Mouse (Mus musculus): ENCODE results near the gene Sash1. TPM values are rescaled to one million over a fixed set of nuclear protein-coding genes. Genes with fewer than 3 reads are reported as not detected.

Gene Sash1
- polyA plus RNA-seq, 1 experiment from 2014 or later = 2.8 TPM

- no peak for ATAC-seq
- no peaks in the 10 kb centered on the region for H3K27me3 ChIP-seq (replicated peaks; ENCODE audit: control insufficient read depth, insufficient read depth, low read length)
- no peak overlapping the region for H3K27ac ChIP-seq (ENCODE audit: low read depth, low read length)
- no peak overlapping the region for H3K9ac ChIP-seq (ENCODE audit: low read depth, low read length)
- no peak overlapping the region for H3K4me3 ChIP-seq (ENCODE audit: low read depth, low read length)
- H3K9me3 ChIP-seq (ENCODE audit: control insufficient read depth) = no peaks in the 10 kb centered on the region
- TF ChIP-seq CTCF (IDR thresholded peaks at IDR 0.05; ENCODE audit: low read depth) = no peak
- 80% methylated on average over 12 of the region's 12 CpGs for WGBS
- H3K36me3 ChIP-seq (ENCODE audit: control insufficient read depth, insufficient read depth) = no peaks in the 10 kb centered on the region; the same call in 1 of the 2 replicates
- H3K4me1 ChIP-seq (replicated peaks; ENCODE audit: control insufficient read depth, insufficient read depth, low read length) = peaks cover 5% of the 10 kb centered on the region; the same call in 1 of the 2 replicates
- no peak overlapping the region for H3K4me2 ChIP-seq (replicated peaks; ENCODE audit: low read depth)
Measured at GRCm38 (mm10) chr10:8801719-8802347, 84.0 kb downstream of the Sash1 start.

DNA sequence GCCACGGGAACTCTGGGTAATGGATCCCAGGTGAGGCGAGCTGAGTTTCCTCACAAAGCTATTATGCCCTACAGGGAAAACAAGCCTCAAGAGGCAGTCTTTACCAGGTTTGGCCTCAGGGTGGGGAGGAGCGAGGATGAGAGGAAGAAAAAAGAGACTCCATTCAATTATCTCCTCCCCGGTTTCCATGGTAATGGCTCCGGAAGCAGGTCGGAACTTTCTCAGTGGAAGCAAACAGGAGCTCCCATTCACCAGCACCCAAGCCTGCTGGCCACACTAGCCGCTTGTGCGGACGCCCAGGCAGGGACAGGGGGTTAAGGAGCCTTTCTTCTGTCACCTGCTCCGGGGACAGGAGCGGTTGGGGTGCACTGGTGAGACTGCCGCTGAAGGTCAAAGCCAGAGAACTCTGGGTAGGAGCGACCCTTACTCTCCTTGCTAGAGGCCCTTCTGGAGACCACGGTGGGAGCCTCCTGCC is 84.7 kb downstream of the Sash1 start:
- no peak for TF ChIP-seq CTCF (IDR thresholded peaks at IDR 0.05; ENCODE audit: low read depth)
- H3K4me1 ChIP-seq (replicated peaks; ENCODE audit: control insufficient read depth, insufficient read depth, low read length) = 0 out of 2 replicates have a peak, but pooled peaks cover 5% of the 10 kb centered on the region
- H3K4me3 ChIP-seq (ENCODE audit: low read depth, low read length) = no peak overlapping the region
- no peak overlapping the region for H3K4me2 ChIP-seq (replicated peaks; ENCODE audit: low read depth)
- no peaks in the 10 kb centered on the region for H3K27me3 ChIP-seq (replicated peaks; ENCODE audit: control insufficient read depth, insufficient read depth, low read length)
- H3K27ac ChIP-seq (ENCODE audit: low read depth, low read length) = no peak overlapping the region
- no peaks in the 10 kb centered on the region for H3K9me3 ChIP-seq (ENCODE audit: control insufficient read depth)
- no peaks in the 10 kb centered on the region; the same call in 1 of the 2 replicates for H3K36me3 ChIP-seq (ENCODE audit: control insufficient read depth, insufficient read depth)
- H3K9ac ChIP-seq (ENCODE audit: low read depth, low read length) = no peak overlapping the region
- ATAC-seq = no peak; the same call in 1 of the 2 replicates
- 56% methylated on average over 14 of the region's 14 CpGs for WGBS

DNA sequence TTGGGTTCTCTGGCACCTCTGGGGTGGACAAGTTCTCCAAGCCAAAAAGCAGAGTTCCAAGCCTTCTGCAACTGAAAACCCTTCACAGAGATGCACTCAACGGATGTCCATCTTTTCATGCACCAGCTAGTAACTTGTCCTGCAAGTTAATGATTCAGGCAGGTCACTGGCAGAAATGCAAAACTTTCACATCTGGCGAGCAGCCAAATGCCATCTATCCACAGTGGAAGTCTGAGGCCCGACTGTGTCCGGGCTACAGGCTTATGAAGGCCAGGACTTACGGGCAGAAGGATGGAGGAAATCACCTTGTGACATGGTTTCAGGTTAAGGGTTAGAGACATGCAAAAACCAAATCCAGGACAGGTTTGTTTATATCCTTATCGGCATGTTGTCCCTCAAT is 88.0 kb downstream of the Sash1 start:
- Histone ChIP-seq H3K4me1 (replicated peaks; ENCODE audit: control insufficient read depth, insufficient read depth, low read length) (no peaks in the 10 kb centered on the region), H3K36me3 (ENCODE audit: control insufficient read depth, insufficient read depth) (no peaks in the 10 kb centered on the region; the same call in 1 of the 2 replicates), H3K9ac (ENCODE audit: low read depth, low read length) (no peak overlapping the region), H3K27me3 (replicated peaks; ENCODE audit: control insufficient read depth, insufficient read depth, low read length) (no peaks in the 10 kb centered on the region), H3K4me3 (ENCODE audit: low read depth, low read length) (no peak overlapping the region), H3K27ac (ENCODE audit: low read depth, low read length) (no peak overlapping the region), H3K4me2 (replicated peaks; ENCODE audit: low read depth) (no peak overlapping the region), H3K9me3 (ENCODE audit: control insufficient read depth) (no peaks in the 10 kb centered on the region)
- no peak for ATAC-seq
- 47% methylated on average over 6 of the region's 6 CpGs for WGBS
- TF ChIP-seq CTCF (IDR thresholded peaks at IDR 0.05; ENCODE audit: low read depth) = no peak

GRCm38 (mm10) chr10:8795336-8795735 is 90.5 kb downstream of the Sash1 start:
- no peak overlapping the region for H3K27ac ChIP-seq (ENCODE audit: low read depth, low read length)
- TF ChIP-seq CTCF (IDR thresholded peaks at IDR 0.05; ENCODE audit: low read depth) = peak; percentile 91
- no peak overlapping the region for H3K9ac ChIP-seq (ENCODE audit: low read depth, low read length)
- H3K4me1 ChIP-seq (replicated peaks; ENCODE audit: control insufficient read depth, insufficient read depth, low read length) = no peaks in the 10 kb centered on the region
- H3K4me2 ChIP-seq (replicated peaks; ENCODE audit: low read depth) = no peak overlapping the region
- no peaks in the 10 kb centered on the region; the same call in 1 of the 2 replicates for H3K36me3 ChIP-seq (ENCODE audit: control insufficient read depth, insufficient read depth)
- no peaks in the 10 kb centered on the region for H3K9me3 ChIP-seq (ENCODE audit: control insufficient read depth)
- peak; percentile 61; the same call in 1 of the 2 replicates for ATAC-seq
- H3K4me3 ChIP-seq (ENCODE audit: low read depth, low read length) = no peak overlapping the region
- WGBS = 28% methylated on average over 7 of the region's 7 CpGs
- no peaks in the 10 kb centered on the region for H3K27me3 ChIP-seq (replicated peaks; ENCODE audit: control insufficient read depth, insufficient read depth, low read length)

DNA sequence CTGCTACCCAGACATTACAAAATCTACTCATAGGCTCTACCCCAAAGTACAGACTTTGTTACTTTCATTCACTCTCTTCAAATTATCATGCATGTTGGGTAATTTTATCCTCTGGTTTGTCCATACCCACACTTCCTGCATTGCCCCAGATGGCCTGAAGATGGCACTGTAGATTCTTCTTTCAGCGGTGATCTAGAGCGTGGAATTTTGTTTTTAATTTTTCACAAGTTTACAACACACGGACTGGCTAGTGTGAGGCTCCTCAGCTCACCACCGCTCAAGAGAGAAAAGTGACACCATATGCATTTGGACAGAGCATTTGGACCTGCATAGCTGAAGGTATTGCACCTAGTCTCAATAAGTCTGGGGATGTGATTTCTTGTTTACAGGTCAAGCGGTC is 93.5 kb downstream of the Sash1 start:
- WGBS = 49% methylated on average over 5 of the region's 5 CpGs

GRCm38 (mm10) chr10:8789096-8789495 is 96.8 kb downstream of the Sash1 start:
- Histone ChIP-seq H3K36me3 (ENCODE audit: control insufficient read depth, insufficient read depth) (peaks cover 6% of the 10 kb centered on the region), H3K9me3 (ENCODE audit: control insufficient read depth) (no peaks in the 10 kb centered on the region), H3K27me3 (replicated peaks; ENCODE audit: control insufficient read depth, insufficient read depth, low read length) (no peaks in the 10 kb centered on the region), H3K4me3 (ENCODE audit: low read depth, low read length) (no peak overlapping the region), H3K4me2 (replicated peaks; ENCODE audit: low read depth) (no peak overlapping the region), H3K9ac (ENCODE audit: low read depth, low read length) (no peak overlapping the region), H3K4me1 (replicated peaks; ENCODE audit: control insufficient read depth, insufficient read depth, low read length) (peaks cover 10% of the 10 kb centered on the region), H3K27ac (ENCODE audit: low read depth, low read length) (no peak overlapping the region)
- 96% methylated on average over 6 of the region's 6 CpGs for WGBS
- ATAC-seq = no peak
- no peak for TF ChIP-seq CTCF (IDR thresholded peaks at IDR 0.05; ENCODE audit: low read depth)

More for the DNA sequence above, 93.5 kb downstream of the Sash1 start:
- Histone ChIP-seq H3K4me2 (replicated peaks; ENCODE audit: low read depth) (no peak overlapping the region), H3K36me3 (ENCODE audit: control insufficient read depth, insufficient read depth) (no peaks in the 10 kb centered on the region; the same call in 1 of the 2 replicates), H3K4me3 (ENCODE audit: low read depth, low read length) (no peak overlapping the region), H3K27ac (ENCODE audit: low read depth, low read length) (no peak overlapping the region), H3K27me3 (replicated peaks; ENCODE audit: control insufficient read depth, insufficient read depth, low read length) (no peaks in the 10 kb centered on the region), H3K4me1 (replicated peaks; ENCODE audit: control insufficient read depth, insufficient read depth, low read length) (0 out of 2 replicates have a peak, but pooled peaks cover 4% of the 10 kb centered on the region), H3K9me3 (ENCODE audit: control insufficient read depth) (no peaks in the 10 kb centered on the region), H3K9ac (ENCODE audit: low read depth, low read length) (no peak overlapping the region)
- peak; percentile 84 for TF ChIP-seq CTCF (IDR thresholded peaks at IDR 0.05; ENCODE audit: low read depth)
- peak; percentile 33; the same call in 1 of the 2 replicates for ATAC-seq

Measured in intestine, postnatal 0 days (tissue).